Mouse (Mus musculus) MEL (cell line): ENCODE data around the gene Smtnl2.

Experiments
- BHLHE40 ChIP-seq: IDR thresholded peaks from 2 replicates; pipeline ENCODE4 v1.6.1; 2012; ENCODE audit warnings: low read depth, mild to moderate bottlenecking, inconsistent platforms, low read length, improper control_type of control experiment, borderline replicate concordance
- CTCF ChIP-seq, 3 experiments: IDR thresholded peaks in 2 of 3; conservative IDR thresholded peaks in 1 of 3; 2 replicates each; pipeline ENCODE4 v1.5.1; 2011 to 2012; ENCODE audit warnings: low read length in 3 of 3, low read depth in 2 of 3, mild to moderate bottlenecking in 2 of 3, improper control_type of control experiment in 1 of 3, inconsistent platforms in 1 of 3, mixed read lengths in 1 of 3, moderate library complexity in 1 of 3; ENCODE audit not compliant: control insufficient read depth in 1 of 3, insufficient read depth in 1 of 3, poor library complexity in 1 of 3, severe bottlenecking in 1 of 3
- EP300 ChIP-seq, 2 experiments: IDR thresholded peaks; 2 replicates each; pipeline ENCODE4 v1.6.1; 2011; ENCODE audit warnings: improper control_type of control experiment in 2 of 2, low read length in 2 of 2, low read depth in 1 of 2, mild to moderate bottlenecking in 1 of 2
- GATA1 ChIP-seq: IDR thresholded peaks from 2 replicates; pipeline ENCODE4 v1.6.1; 2011; ENCODE audit warnings: low read depth, low read length, improper control_type of control experiment
- HCFC1 ChIP-seq: IDR thresholded peaks from 2 replicates; pipeline ENCODE4 v1.6.1; 2012; ENCODE audit warnings: low read depth, mild to moderate bottlenecking, inconsistent platforms, low read length, improper control_type of control experiment, moderate library complexity
- MAFK ChIP-seq: IDR thresholded peaks from 2 replicates; pipeline ENCODE4 v1.6.1; 2011; ENCODE audit warnings: low read depth, mild to moderate bottlenecking, low read length, improper control_type of control experiment, borderline replicate concordance
- POLR2A ChIP-seq, 2 experiments: IDR thresholded peaks; 2 replicates each; pipeline ENCODE4 v1.6.1; 2011 to 2012; ENCODE audit warnings: low read length in 2 of 2, mild to moderate bottlenecking in 2 of 2, control low read depth in 1 of 2, improper control_type of control experiment in 1 of 2, low read depth in 1 of 2, moderate library complexity in 1 of 2; ENCODE audit not compliant: control insufficient read depth in 1 of 2, insufficient read depth in 1 of 2, poor library complexity in 1 of 2
- POLR2AphosphoS2 ChIP-seq: IDR thresholded peaks from 2 replicates; pipeline ENCODE4 v1.6.1; 2011; ENCODE audit warnings: low read length, improper control_type of control experiment
- POLR2AphosphoS5 ChIP-seq: IDR thresholded peaks from 2 replicates; pipeline ENCODE4 v1.6.1; 2012; ENCODE audit warnings: low read depth, borderline replicate concordance, mild to moderate bottlenecking, inconsistent platforms, low read length, moderate library complexity, mixed read lengths
- TAL1 ChIP-seq: IDR thresholded peaks from 2 replicates; pipeline ENCODE4 v1.6.1; 2012; ENCODE audit warnings: mild to moderate bottlenecking, inconsistent platforms, low read length, moderate library complexity, mixed read lengths
- TCF12 ChIP-seq: IDR thresholded peaks from 2 replicates; pipeline ENCODE4 v1.6.1; 2014; ENCODE audit warnings: low read depth, mild to moderate bottlenecking, inconsistent platforms, low read length, improper control_type of control experiment, moderate library complexity
- UBTF ChIP-seq: IDR thresholded peaks from 2 replicates; pipeline ENCODE4 v1.6.1; 2012; ENCODE audit warnings: low read depth, mild to moderate bottlenecking, inconsistent platforms, low read length, improper control_type of control experiment, moderate library complexity, borderline replicate concordance; ENCODE audit not compliant: insufficient read depth
- USF1 ChIP-seq: IDR thresholded peaks from 2 replicates; pipeline ENCODE4 v1.6.1; 2014; ENCODE audit warnings: low read depth, mild to moderate bottlenecking, inconsistent platforms, low read length, improper control_type of control experiment, moderate library complexity
- ZKSCAN1 ChIP-seq: IDR thresholded peaks from 2 replicates; pipeline ENCODE4 v1.6.1; 2012; ENCODE audit warnings: low read depth, mild to moderate bottlenecking, inconsistent platforms, low read length, improper control_type of control experiment, moderate library complexity

DNA sequence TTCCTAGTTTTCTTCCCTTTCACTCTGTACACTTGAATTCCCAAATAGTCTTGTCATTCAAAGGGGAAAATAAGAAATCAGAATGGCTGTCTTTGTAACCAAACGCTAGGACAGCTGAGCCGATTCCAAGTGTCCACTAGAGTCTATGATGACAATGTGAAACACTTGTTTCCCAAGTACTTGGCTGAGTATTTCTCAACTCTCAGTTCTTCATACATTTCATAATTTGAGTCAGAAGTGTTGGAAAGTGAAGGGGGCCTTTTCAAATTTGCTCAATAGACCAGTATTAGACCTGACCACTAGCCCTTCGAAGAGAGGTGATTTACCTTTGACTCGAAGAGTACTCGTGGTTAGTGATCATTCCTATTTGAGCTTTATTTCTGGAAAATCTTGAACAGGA is 47.0 kb downstream of the Smtnl2 start:
- TF ChIP-seq EP300 (IDR thresholded peaks at IDR 0.05; ENCODE audit: low read depth in 1 of 2, low read length in 2 of 2) (no peak), TCF12 (no peak), USF1 (no peak), POLR2A (IDR thresholded peaks at IDR 0.05; ENCODE audit: control insufficient read depth in 1 of 2, insufficient read depth in 1 of 2, low read depth in 1 of 2, low read length in 2 of 2, poor library complexity in 1 of 2) (no peak), MAFK (no peak), GATA1 (no peak), ZKSCAN1 (no peak), UBTF (no peak), POLR2AphosphoS2 (no peak), CTCF (IDR thresholded peaks at IDR 0.05 in 2 of 3, conservative IDR thresholded peaks at IDR 0.05 in 1 of 3; ENCODE audit: control insufficient read depth in 1 of 3, insufficient read depth in 1 of 3, low read depth in 2 of 3, low read length in 3 of 3, poor library complexity in 1 of 3, severe bottlenecking in 1 of 3) (no peak), BHLHE40 (no peak), HCFC1 (no peak), TAL1 (no peak), POLR2AphosphoS5 (no peak)
